Mouse (Mus musculus): ENCODE measurements at regions not wholly inside any gene's neighbourhood (a gene's known extent, or its start where the extent isn't known, plus 50 kb on each side); places are given as distances from the start of the nearest gene placed in this dataset.

- TF ChIP-seq CTCF (IDR thresholded peaks at IDR 0.05; ENCODE audit: low read depth, low read length) (no peak), GATA1 (IDR thresholded peaks at IDR 0.05; ENCODE audit: borderline replicate concordance, low read length) (no peak), GATA2 (IDR thresholded peaks at IDR 0.05; ENCODE audit: borderline replicate concordance, low read depth, low read length) (no peak), POLR2AphosphoS5 (IDR thresholded peaks at IDR 0.05; ENCODE audit: insufficient replicate concordance, low read depth, low read length) (no peak)
Observed at GRCm38 (mm10) chr16:31551416-31552151, 111.7 kb upstream of the Dlg1 start.

All from G1E (cell line).